Mouse (Mus musculus) left cerebral cortex, postnatal 14 days (tissue): ENCODE data around the gene Pcsk6. TPM values are rescaled to one million over a fixed set of nuclear protein-coding genes. Genes with fewer than 3 reads are reported as not detected.

Source experiments
- DNase-seq, 2 experiments: peaks; one replicate each; pipeline ENCODE4 v3.0.0; 2021 to 2022; ENCODE audit warnings: low spot score in 2 of 2, mixed read lengths in 1 of 2
- intact Hi-C: fragments of 180-260 bp; cut with DNase I; formaldehyde crosslinking; loops from one replicate; pipeline ENCODE4 v1.15.1; 2025
- total RNA-seq, 2 experiments: library from RNA; stranded (reverse); gene quantifications; 2 replicates each; pipeline ENCODE4 v1.2.3; 2021

Pcsk6 gene
- total RNA-seq, 2 experiments from 2014 or later = 6.9 to 7.6 TPM

GRCm38 (mm10) chr7:66038730-66039129, 177.2 kb downstream of the Pcsk6 start:
- no peak for DNase-seq
- intact Hi-C loops = no loop called here

GRCm38 (mm10) chr7:66040026-66040814, 178.7 kb downstream of the Pcsk6 start:
- DNase-seq = no peak
- intact Hi-C loops = no loop called here

GRCm38 (mm10) chr7:66043552-66044459, 182.3 kb downstream of the Pcsk6 start, which contains the start of gene Gm45213:
Gene Gm45213 (plus strand): TSS chr7:66043602.
- intact Hi-C loops = no loop called here
- no peak for DNase-seq

- DNase-seq = no peak
- intact Hi-C loops = no loop called here
Observed at GRCm38 (mm10) chr7:66044617-66045016, 183.1 kb downstream of the Pcsk6 start.

- intact Hi-C loops = no loop called here
- no peak for DNase-seq
Observed at GRCm38 (mm10) chr7:66046921-66047918, 185.7 kb downstream of the Pcsk6 start.

- no peak for DNase-seq
- intact Hi-C loops = no loop called here
Observed at GRCm38 (mm10) chr7:66047975-66048374, 186.4 kb downstream of the Pcsk6 start.

- intact Hi-C loops = no loop called here
- no peak for DNase-seq
Observed at GRCm38 (mm10) chr7:66048446-66049230, 187.1 kb downstream of the Pcsk6 start.

GRCm38 (mm10) chr7:66053946-66054483, 192.5 kb downstream of the Pcsk6 start:
- DNase-seq = no peak
- intact Hi-C loops = loop anchor here (10.0 kb wide), 1 partner anchor 319 kb away; no protein-coding TSS in a partner anchor

- intact Hi-C loops = loop anchor here (5.0 to 10.0 kb wide), 2 partner anchors 321 to 363 kb away; partner anchors contain the start of gene Tm2d3
- DNase-seq = peak in 1 of 2 experiments; percentile 33
Observed at GRCm38 (mm10) chr7:66055356-66055755, 193.8 kb downstream of the Pcsk6 start.

GRCm38 (mm10) chr7:66058703-66059102, 197.2 kb downstream of the Pcsk6 start, which contains the start of gene Snrpa1:
Gene Snrpa1 (plus strand): TSS chr7:66059003.
- no peak for DNase-seq
- intact Hi-C loops = loop anchor here (5.0 to 10.0 kb wide), 2 partner anchors 324 to 366 kb away; partner anchors contain the start of gene Tm2d3

- DNase-seq = peak; percentile 80 to 90
- intact Hi-C loops = no loop called here
Observed at GRCm38 (mm10) chr7:66060066-66060956, 198.8 kb downstream of the Pcsk6 start.

- intact Hi-C loops = no loop called here
- DNase-seq = no peak
Observed at GRCm38 (mm10) chr7:66061057-66061456, 199.5 kb downstream of the Pcsk6 start.

- peak in 1 of 2 experiments; percentile 52 for DNase-seq
- intact Hi-C loops = no loop called here
Observed at GRCm38 (mm10) chr7:66076411-66076810, 214.9 kb downstream of the Pcsk6 start.

- intact Hi-C loops = no loop called here
- DNase-seq = peak; percentile 97 to 98
Observed at GRCm38 (mm10) chr7:66079364-66080230, 218.1 kb downstream of the Pcsk6 start, which contains the start of gene Selenos. Gene Selenos (plus strand): TSS chr7:66079649.

- DNase-seq = peak; percentile 11 to 54
- intact Hi-C loops = no loop called here
Observed at GRCm38 (mm10) chr7:66080231-66080613, 218.7 kb downstream of the Pcsk6 start.

GRCm38 (mm10) chr7:66083757-66084156, 222.2 kb downstream of the Pcsk6 start:
- intact Hi-C loops = no loop called here
- no peak for DNase-seq
